Mouse (Mus musculus): ENCODE measurements around the gene Meiob.

The Meiob gene

GRCm38 (mm10) chr17:24821351-24822280 lies 17.5 kb downstream of the Meiob start:
- DNase-seq = no peak

- no peak for DNase-seq
These were observed 35.8 kb downstream of the Meiob start, which contains the start of gene Hagh for GRCm38 (mm10) chr17:24839842-24840241. TSS of gene Hagh (plus strand) at chr17:24840143.

GRCm38 (mm10) chr17:24840341-24840740 lies 36.3 kb downstream of the Meiob start:
- no peak for DNase-seq

- DNase-seq = peak; percentile 3
These were observed 37.0 kb downstream of the Meiob start for GRCm38 (mm10) chr17:24841133-24841532.

GRCm38 (mm10) chr17:24842631-24843030 lies 38.5 kb downstream of the Meiob start:
- DNase-seq = no peak

GRCm38 (mm10) chr17:24844525-24844924 lies 40.4 kb downstream of the Meiob start:
- DNase-seq = no peak

- no peak for DNase-seq
These were observed 43.3 kb downstream of the Meiob start for GRCm38 (mm10) chr17:24847386-24847785.

- DNase-seq = no peak
These were observed 44.5 kb downstream of the Meiob start for GRCm38 (mm10) chr17:24848600-24849031.

- no peak for DNase-seq
These were observed 45.6 kb downstream of the Meiob start for GRCm38 (mm10) chr17:24849733-24850064.

- peak; percentile 100 for DNase-seq
These were observed 46.1 kb downstream of the Meiob start, which contains the start of gene Fahd1 for GRCm38 (mm10) chr17:24850065-24850772. TSS of gene Fahd1 (minus strand) at chr17:24850364.

GRCm38 (mm10) chr17:24850773-24851127 lies 46.7 kb downstream of the Meiob start:
- DNase-seq = no peak

- DNase-seq = no peak
These were observed 47.5 kb downstream of the Meiob start for GRCm38 (mm10) chr17:24851381-24852125.

GRCm38 (mm10) chr17:24855838-24856464 lies 51.9 kb downstream of the Meiob start:
- DNase-seq = no peak

- no peak for DNase-seq
These were observed 52.5 kb downstream of the Meiob start for GRCm38 (mm10) chr17:24856589-24856988.

GRCm38 (mm10) chr17:24857831-24858470 lies 53.9 kb downstream of the Meiob start:
- DNase-seq = no peak

GRCm38 (mm10) chr17:24858967-24859366 lies 54.9 kb downstream of the Meiob start:
- no peak for DNase-seq

- no peak for DNase-seq
These were observed 56.0 kb downstream of the Meiob start for GRCm38 (mm10) chr17:24860076-24860475.

- no peak for DNase-seq
These were observed 57.7 kb downstream of the Meiob start for GRCm38 (mm10) chr17:24861785-24862184.

GRCm38 (mm10) chr17:24865776-24866175 lies 61.7 kb downstream of the Meiob start, which contains the start of gene Igfals:
TSS of gene Igfals (plus strand) at chr17:24865997.
- DNase-seq = no peak

- no peak for DNase-seq
These were observed 63.8 kb downstream of the Meiob start for GRCm38 (mm10) chr17:24867914-24868313.

GRCm38 (mm10) chr17:24873695-24874404 lies 69.8 kb downstream of the Meiob start:
- no peak for DNase-seq

- no peak for DNase-seq
These were observed 70.3 kb downstream of the Meiob start for GRCm38 (mm10) chr17:24874405-24874745.

All from retina, postnatal 1 day (tissue).